Mouse (Mus musculus): Measurements from ENCODE around the gene Ptprd. TPM values are rescaled to one million over a fixed set of nuclear protein-coding genes. Genes with fewer than 3 reads are reported as not detected.
"Not testable (repeated sequence)": the region's sequence is repeated elsewhere in the genome, so short reads cannot be mapped to it uniquely, and the experiment has no call there.

Gene Ptprd
- polyA plus RNA-seq, 1 experiment from 2014 or later = 13.8 TPM

- WGBS = 91% methylated on average over 4 of the region's 4 CpGs
- ATAC-seq = no peak
- no peak for TF ChIP-seq CTCF (IDR thresholded peaks at IDR 0.05; ENCODE audit: low read depth)
- H3K9ac ChIP-seq (ENCODE audit: low read depth, low read length) = no peak overlapping the region
- no peak overlapping the region for H3K4me2 ChIP-seq (replicated peaks; ENCODE audit: low read depth)
- no peaks in the 10 kb centered on the region for H3K9me3 ChIP-seq (ENCODE audit: control insufficient read depth)
- H3K4me1 ChIP-seq (replicated peaks; ENCODE audit: control insufficient read depth, insufficient read depth, low read length) = no peaks in the 10 kb centered on the region
- no peaks in the 10 kb centered on the region for H3K27me3 ChIP-seq (replicated peaks; ENCODE audit: control insufficient read depth, insufficient read depth, low read length)
- no peak overlapping the region for H3K27ac ChIP-seq (ENCODE audit: low read depth, low read length)
- H3K4me3 ChIP-seq (ENCODE audit: low read depth, low read length) = no peak overlapping the region
- no peaks in the 10 kb centered on the region for H3K36me3 ChIP-seq (ENCODE audit: control insufficient read depth, insufficient read depth)
Measured at GRCm38 (mm10) chr4:76438068-76438467, 1773.7 kb downstream of the Ptprd start.

GRCm38 (mm10) chr4:76435920-76436319 is 1775.8 kb downstream of the Ptprd start:
- H3K9me3 ChIP-seq (ENCODE audit: control insufficient read depth) = no peaks in the 10 kb centered on the region
- TF ChIP-seq CTCF (IDR thresholded peaks at IDR 0.05; ENCODE audit: low read depth) = no peak

DNA sequence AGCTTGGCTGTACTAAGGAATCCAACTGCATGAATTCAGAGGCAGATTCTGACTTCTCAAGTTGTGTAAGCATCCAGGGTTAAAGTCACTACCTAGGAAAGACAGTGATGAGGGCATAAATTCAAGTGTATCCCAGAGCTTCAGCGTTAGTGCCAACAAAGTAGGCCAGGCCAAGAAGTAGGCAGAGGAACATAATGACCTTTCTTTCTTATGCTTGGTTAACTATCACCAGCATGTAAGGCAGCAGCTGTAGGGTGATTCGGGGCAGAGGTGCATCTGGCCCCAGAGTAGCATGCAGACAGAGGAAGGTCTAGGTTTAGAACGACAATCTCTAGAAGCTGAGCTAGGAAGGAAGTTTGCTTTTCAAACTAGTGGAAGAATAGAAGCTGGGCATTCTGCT is 1782.0 kb downstream of the Ptprd start:
- TF ChIP-seq CTCF (IDR thresholded peaks at IDR 0.05; ENCODE audit: low read depth) = no peak
- Histone ChIP-seq H3K4me3 (ENCODE audit: low read depth, low read length) (no peak overlapping the region), H3K9ac (ENCODE audit: low read depth, low read length) (no peak overlapping the region), H3K36me3 (ENCODE audit: control insufficient read depth, insufficient read depth) (no peaks in the 10 kb centered on the region), H3K4me2 (replicated peaks; ENCODE audit: low read depth) (no peak overlapping the region), H3K9me3 (ENCODE audit: control insufficient read depth) (no peaks in the 10 kb centered on the region), H3K27me3 (replicated peaks; ENCODE audit: control insufficient read depth, insufficient read depth, low read length) (no peaks in the 10 kb centered on the region), H3K4me1 (replicated peaks; ENCODE audit: control insufficient read depth, insufficient read depth, low read length) (no peaks in the 10 kb centered on the region), H3K27ac (ENCODE audit: low read depth, low read length) (no peak overlapping the region)
- no peak for ATAC-seq
- WGBS = 68% methylated on average over 3 of the region's 3 CpGs

More at GRCm38 (mm10) chr4:76435920-76436319, 1775.8 kb downstream of the Ptprd start:
- Histone ChIP-seq H3K9ac (ENCODE audit: low read depth, low read length) (no peak overlapping the region), H3K4me1 (replicated peaks; ENCODE audit: control insufficient read depth, insufficient read depth, low read length) (no peaks in the 10 kb centered on the region), H3K4me3 (ENCODE audit: low read depth, low read length) (no peak overlapping the region), H3K4me2 (replicated peaks; ENCODE audit: low read depth) (no peak overlapping the region), H3K27me3 (replicated peaks; ENCODE audit: control insufficient read depth, insufficient read depth, low read length) (no peaks in the 10 kb centered on the region), H3K36me3 (ENCODE audit: control insufficient read depth, insufficient read depth) (no peaks in the 10 kb centered on the region), H3K27ac (ENCODE audit: low read depth, low read length) (no peak overlapping the region)
- 75% methylated on average over 5 of the region's 5 CpGs for WGBS
- no peak for ATAC-seq

DNA sequence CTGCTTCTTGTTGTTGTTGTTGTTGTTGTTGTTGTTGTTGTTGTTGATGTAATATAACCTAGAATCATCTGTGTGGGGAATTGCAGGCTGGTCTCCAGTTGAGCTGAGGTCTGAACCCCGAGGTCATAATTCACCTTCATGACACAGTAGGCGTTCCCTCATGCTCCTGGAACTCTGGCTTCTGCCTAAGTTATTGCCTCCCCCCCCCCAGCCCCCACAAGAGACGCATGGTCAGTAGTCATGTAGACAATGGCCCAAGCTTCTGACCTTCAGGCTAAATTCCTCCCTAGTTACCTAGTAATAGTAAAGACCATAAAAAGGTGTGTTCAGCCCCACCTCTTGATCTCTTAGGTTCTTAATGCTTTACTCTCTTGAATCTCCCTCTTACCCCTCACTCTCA is 1784.7 kb downstream of the Ptprd start:
- not testable (repeated sequence) for H3K27ac ChIP-seq (ENCODE audit: low read depth, low read length); H3K36me3 ChIP-seq (ENCODE audit: control insufficient read depth, insufficient read depth); H3K4me3 ChIP-seq (ENCODE audit: low read depth, low read length); H3K4me2 ChIP-seq (replicated peaks; ENCODE audit: low read depth); ATAC-seq; H3K4me1 ChIP-seq (replicated peaks; ENCODE audit: control insufficient read depth, insufficient read depth, low read length); H3K9me3 ChIP-seq (ENCODE audit: control insufficient read depth); H3K9ac ChIP-seq (ENCODE audit: low read depth, low read length); H3K27me3 ChIP-seq (replicated peaks; ENCODE audit: control insufficient read depth, insufficient read depth, low read length)
- 52% methylated on average over 3 of the region's 3 CpGs for WGBS

GRCm38 (mm10) chr4:76425230-76425575 is 1786.6 kb downstream of the Ptprd start:
- H3K4me2 ChIP-seq (replicated peaks; ENCODE audit: low read depth) = peak overlapping the region; percentile 18
- H3K4me3 ChIP-seq (ENCODE audit: low read depth, low read length) = no peak overlapping the region
- no peaks in the 10 kb centered on the region for H3K36me3 ChIP-seq (ENCODE audit: control insufficient read depth, insufficient read depth)
- H3K27ac ChIP-seq (ENCODE audit: low read depth, low read length) = peak overlapping the region; percentile 75
- ATAC-seq = peak; percentile 74
- 43% methylated on average over 2 of the region's 2 CpGs for WGBS
- no peak for TF ChIP-seq CTCF (IDR thresholded peaks at IDR 0.05; ENCODE audit: low read depth)
- no peaks in the 10 kb centered on the region for H3K27me3 ChIP-seq (replicated peaks; ENCODE audit: control insufficient read depth, insufficient read depth, low read length)
- no peaks in the 10 kb centered on the region for H3K9me3 ChIP-seq (ENCODE audit: control insufficient read depth)
- no peaks in the 10 kb centered on the region for H3K4me1 ChIP-seq (replicated peaks; ENCODE audit: control insufficient read depth, insufficient read depth, low read length)
- no peak overlapping the region for H3K9ac ChIP-seq (ENCODE audit: low read depth, low read length)

- no peak for TF ChIP-seq CTCF (IDR thresholded peaks at IDR 0.05; ENCODE audit: low read depth)
- peak; percentile 94 for ATAC-seq
- Histone ChIP-seq H3K9me3 (ENCODE audit: control insufficient read depth) (no peaks in the 10 kb centered on the region), H3K27ac (ENCODE audit: low read depth, low read length) (peak overlapping the region; percentile 75), H3K4me3 (ENCODE audit: low read depth, low read length) (no peak overlapping the region), H3K27me3 (replicated peaks; ENCODE audit: control insufficient read depth, insufficient read depth, low read length) (no peaks in the 10 kb centered on the region), H3K9ac (ENCODE audit: low read depth, low read length) (no peak overlapping the region), H3K4me1 (replicated peaks; ENCODE audit: control insufficient read depth, insufficient read depth, low read length) (no peaks in the 10 kb centered on the region), H3K4me2 (replicated peaks; ENCODE audit: low read depth) (peak overlapping the region; percentile 37), H3K36me3 (ENCODE audit: control insufficient read depth, insufficient read depth) (no peaks in the 10 kb centered on the region)
- WGBS = 26% methylated on average over 9 of the region's 9 CpGs
Measured at GRCm38 (mm10) chr4:76424324-76425229, 1787.2 kb downstream of the Ptprd start.
